Mouse (Mus musculus) intestine, postnatal 0 days (tissue): ENCODE measurements around the gene Rrp1. TPM values are rescaled to one million over a fixed set of nuclear protein-coding genes. Genes with fewer than 3 reads are reported as not detected.

Experiments
- ATAC-seq: fragments of 200-750 bp; cut with Nextera tagmentation; 2 replicates; pipeline ENCODE4 v1.8.0; 2017; ENCODE audit warnings: mild to moderate bottlenecking, moderate TSS enrichment, moderate library complexity
- H3K27ac ChIP-seq: fragments of 300-500 bp; sonication (generic); 2 replicates; pipeline ENCODE4 v1.5.1; 2014; ENCODE audit warnings: mild to moderate bottlenecking, low read depth, low read length, moderate library complexity
- H3K27me3 ChIP-seq: fragments of 300-500 bp; sonication (generic); replicated peaks from 2 replicates; pipeline ENCODE4 v1.6.1; 2014; ENCODE audit warnings: low read length, mixed read lengths; ENCODE audit not compliant: control insufficient read depth, insufficient read depth
- H3K36me3 ChIP-seq: fragments of 300-500 bp; sonication (generic); 2 replicates; pipeline ENCODE4 v1.6.1; 2014; ENCODE audit warnings: mild to moderate bottlenecking, moderate library complexity; ENCODE audit not compliant: control insufficient read depth, insufficient read depth
- H3K4me1 ChIP-seq: fragments of 300-500 bp; sonication (generic); replicated peaks from 2 replicates; pipeline ENCODE4 v1.6.1; 2014; ENCODE audit warnings: antibody characterized with exemption, low read length, mixed read lengths; ENCODE audit not compliant: control insufficient read depth, insufficient read depth
- H3K4me2 ChIP-seq: fragments of 300-500 bp; sonication (generic); replicated peaks from 2 replicates; pipeline ENCODE4 v1.6.1; 2014; ENCODE audit warnings: low read depth, mild to moderate bottlenecking, moderate library complexity
- H3K4me3 ChIP-seq: fragments of 300-500 bp; sonication (generic); 2 replicates; pipeline ENCODE4 v1.5.1; 2014; ENCODE audit warnings: low read depth, low read length
- H3K9ac ChIP-seq: fragments of 300-500 bp; sonication (generic); 2 replicates; pipeline ENCODE4 v1.6.1; 2014; ENCODE audit warnings: mild to moderate bottlenecking, low read depth, low read length
- H3K9me3 ChIP-seq: fragments of 300-500 bp; sonication (generic); 2 replicates; pipeline ENCODE4 v1.6.1; 2016; ENCODE audit warnings: mixed run types; ENCODE audit not compliant: control insufficient read depth
- CTCF ChIP-seq: sonication (generic); IDR thresholded peaks from 2 replicates; pipeline ENCODE4 v1.5.1; 2016; ENCODE audit warnings: low read depth, mild to moderate bottlenecking, control low read depth, antibody characterized with exemption, moderate library complexity
- WGBS: fragments of 180-500 bp; shearing (Covaris S2); extraction: QIAGEN DNeasy Blood & Tissue Kit; methylation state at CpG from one replicate; pipeline ENCODE4 v1.1.7; 2014; 5-methylcytosine and 5-hydroxymethylcytosine counted together
- polyA plus RNA-seq: library from polyadenylated mRNA; unstranded; fragments of >200 nt; fragmentation: Nextera tagmentation; extraction: Ambion mirVana; gene quantifications from 2 replicates; pipeline ENCODE4 v1.2.1, GENCODE M21; 2015

Rrp1 gene
- polyA plus RNA-seq, 1 experiment from 2014 or later: 141 TPM

DNA sequence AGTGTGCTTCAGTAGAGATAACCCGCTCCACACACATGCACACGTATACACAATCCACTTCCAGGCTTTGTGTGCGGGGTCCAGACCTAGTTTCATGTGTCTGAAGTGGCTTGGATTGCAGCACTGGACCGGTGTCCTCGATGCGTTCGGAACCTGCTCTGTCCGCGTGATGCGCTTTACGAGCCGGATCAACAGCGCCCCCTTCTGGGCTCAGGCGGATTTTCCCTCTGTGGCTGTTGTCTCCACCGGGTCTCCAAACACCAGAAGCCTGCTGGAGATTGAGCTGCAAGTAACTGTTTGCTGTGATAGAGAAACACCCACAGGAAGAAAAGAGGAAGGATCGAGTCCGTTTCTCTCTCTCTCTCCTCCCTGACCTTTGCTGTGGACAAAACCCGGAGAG lies 20.8 kb downstream of the Rrp1 start:
- H3K27ac ChIP-seq: no peak overlapping the region
- peak; percentile 97 for TF ChIP-seq CTCF
- no peak overlapping the region for H3K4me3 ChIP-seq
- peak; percentile 55 for ATAC-seq
- peaks cover 12% of the 10 kb centered on the region; the same call in 1 of the 2 replicates for H3K27me3 ChIP-seq
- no peaks in the 10 kb centered on the region for H3K9me3 ChIP-seq
- WGBS: 4% methylated on average over 18 of the region's 18 CpGs
- no peaks in the 10 kb centered on the region for H3K4me1 ChIP-seq
- no peak overlapping the region for H3K4me2 ChIP-seq
- no peak overlapping the region for H3K9ac ChIP-seq
- H3K36me3 ChIP-seq: no peaks in the 10 kb centered on the region

- Histone ChIP-seq H3K36me3 (no peaks in the 10 kb centered on the region), H3K9me3 (no peaks in the 10 kb centered on the region), H3K27me3 (peaks cover 12% of the 10 kb centered on the region; the same call in 1 of the 2 replicates), H3K4me2 (no peak overlapping the region), H3K27ac (no peak overlapping the region), H3K4me1 (no peaks in the 10 kb centered on the region), H3K4me3 (no peak overlapping the region), H3K9ac (no peak overlapping the region)
- no peak for ATAC-seq
- WGBS: 29% methylated on average over 4 of the region's 4 CpGs
- TF ChIP-seq CTCF: no peak
Observed at GRCm38 (mm10) chr10:78390982-78391470, 21.8 kb downstream of the Rrp1 start.

- Histone ChIP-seq H3K4me1 (no peaks in the 10 kb centered on the region), H3K36me3 (no peaks in the 10 kb centered on the region), H3K4me3 (no peak overlapping the region), H3K27ac (no peak overlapping the region), H3K9ac (no peak overlapping the region), H3K27me3 (peaks cover 12% of the 10 kb centered on the region; the same call in 1 of the 2 replicates), H3K4me2 (no peak overlapping the region), H3K9me3 (no peaks in the 10 kb centered on the region)
- no peak for TF ChIP-seq CTCF
- no peak for ATAC-seq
- WGBS: 72% methylated on average over 20 of the region's 20 CpGs
Observed at GRCm38 (mm10) chr10:78388216-78388980, 24.4 kb downstream of the Rrp1 start.

- Histone ChIP-seq H3K9me3 (no peaks in the 10 kb centered on the region), H3K27me3 (peaks cover 3% of the 10 kb centered on the region; the same call in 1 of the 2 replicates), H3K9ac (no peak overlapping the region), H3K36me3 (no peaks in the 10 kb centered on the region), H3K27ac (no peak overlapping the region), H3K4me3 (no peak overlapping the region), H3K4me2 (no peak overlapping the region), H3K4me1 (no peaks in the 10 kb centered on the region)
- TF ChIP-seq CTCF: no peak
- 69% methylated on average over 5 of the region's 5 CpGs for WGBS
- ATAC-seq: no peak
Observed at GRCm38 (mm10) chr10:78385520-78385919, 27.3 kb downstream of the Rrp1 start.

GRCm38 (mm10) chr10:78383567-78383966 lies 29.3 kb downstream of the Rrp1 start:
- Histone ChIP-seq H3K4me2 (no peak overlapping the region), H3K27me3 (no peaks in the 10 kb centered on the region), H3K4me3 (no peak overlapping the region), H3K9me3 (no peaks in the 10 kb centered on the region), H3K9ac (no peak overlapping the region), H3K27ac (no peak overlapping the region), H3K36me3 (no peaks in the 10 kb centered on the region), H3K4me1 (no peaks in the 10 kb centered on the region)
- no peak for TF ChIP-seq CTCF
- no peak for ATAC-seq
- WGBS: 70% methylated on average over 3 of the region's 3 CpGs

DNA sequence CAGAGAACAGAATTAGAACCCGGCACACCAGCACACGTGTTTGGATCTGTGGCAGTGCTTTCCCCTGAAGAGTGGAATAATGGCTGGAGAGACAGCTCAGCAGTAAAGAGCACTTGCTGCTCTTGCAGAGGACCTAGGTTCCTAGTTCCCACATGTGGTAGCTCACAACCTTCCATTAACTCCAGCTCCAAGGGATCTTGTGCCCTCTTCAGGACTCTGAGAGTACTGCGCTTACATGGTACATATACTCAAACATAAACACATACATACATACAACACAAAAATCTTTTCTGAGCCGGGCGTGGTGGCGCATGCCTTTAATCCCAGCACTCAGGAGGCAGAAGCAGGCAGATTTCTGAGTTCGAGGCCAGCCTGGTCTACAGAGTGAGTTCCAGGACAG lies 34.3 kb downstream of the Rrp1 start:
- Histone ChIP-seq H3K36me3 (no peaks in the 10 kb centered on the region), H3K4me3 (no peak overlapping the region), H3K27me3 (peaks cover 2% of the 10 kb centered on the region), H3K27ac (no peak overlapping the region), H3K9me3 (peaks cover 3% of the 10 kb centered on the region), H3K4me1 (no peaks in the 10 kb centered on the region), H3K4me2 (no peak overlapping the region), H3K9ac (no peak overlapping the region)
- ATAC-seq: no peak
- WGBS: 98% methylated on average over 7 of the region's 7 CpGs
- TF ChIP-seq CTCF: peak; percentile 43; the same call in 1 of the 2 replicates
